Mouse (Mus musculus) MN1 (cell line): ENCODE results near the gene Olfr1270.
"Not testable (repeated sequence)": the region's sequence is repeated elsewhere in the genome, so short reads cannot be mapped to it uniquely, and the experiment has no call there.

ENCODE experiments used
- DNase-seq: peaks from one replicate; pipeline ENCODE4 v3.0.0-alpha.2; 2016; ENCODE audit warnings: low spot score

Gene Olfr1270

GRCm38 (mm10) chr2:90152991-90153390 lies at the start of gene Olfr1270:
TSS of gene Olfr1270 (minus strand) at chr2:90153091.
- no peak for DNase-seq

- not testable (repeated sequence) for DNase-seq
Observed at GRCm38 (mm10) chr2:90199606-90200005, 46.7 kb upstream of the Olfr1270 start.

DNA sequence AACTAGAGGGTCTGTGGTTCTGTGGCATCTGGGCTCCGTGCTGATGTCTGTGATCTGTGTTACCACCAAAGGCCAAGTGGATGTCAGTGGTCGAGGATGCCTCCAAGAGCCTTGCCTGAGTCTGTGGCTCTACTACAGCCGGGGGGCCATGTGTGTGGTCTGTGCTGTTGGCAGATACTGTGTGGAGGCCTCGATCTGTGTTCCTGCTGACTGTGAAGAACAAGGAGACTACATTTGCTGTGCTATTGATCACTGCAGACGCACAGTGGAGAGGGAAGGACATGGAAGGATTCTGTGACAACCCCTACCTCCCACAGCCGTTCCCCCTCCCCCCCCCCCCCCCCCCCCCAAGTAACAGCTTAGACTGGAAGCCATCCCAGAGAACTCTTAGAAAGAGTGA lies 42.4 kb upstream of the Olfr1270 start:
- not testable (repeated sequence) for DNase-seq

DNA sequence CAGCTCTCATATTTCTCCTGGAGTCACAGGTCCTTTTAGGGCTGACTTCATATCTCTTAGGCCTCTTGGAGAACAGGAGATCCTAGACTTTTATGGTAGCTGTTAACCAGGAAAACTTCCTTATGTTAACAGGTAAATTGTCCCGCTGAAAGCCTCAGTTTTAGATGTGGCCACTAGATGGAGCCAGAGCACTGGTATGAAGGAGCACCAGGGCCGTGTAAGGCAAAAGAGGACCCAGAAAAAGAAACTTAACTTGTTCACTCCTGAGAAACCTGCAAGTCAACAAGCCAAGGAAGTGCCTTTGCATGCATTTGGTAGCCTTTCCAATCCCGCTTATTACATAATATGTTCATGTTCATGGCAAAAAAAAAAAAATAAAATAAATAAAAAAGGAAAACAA lies 41.9 kb upstream of the Olfr1270 start:
- DNase-seq: not testable (repeated sequence)

DNA sequence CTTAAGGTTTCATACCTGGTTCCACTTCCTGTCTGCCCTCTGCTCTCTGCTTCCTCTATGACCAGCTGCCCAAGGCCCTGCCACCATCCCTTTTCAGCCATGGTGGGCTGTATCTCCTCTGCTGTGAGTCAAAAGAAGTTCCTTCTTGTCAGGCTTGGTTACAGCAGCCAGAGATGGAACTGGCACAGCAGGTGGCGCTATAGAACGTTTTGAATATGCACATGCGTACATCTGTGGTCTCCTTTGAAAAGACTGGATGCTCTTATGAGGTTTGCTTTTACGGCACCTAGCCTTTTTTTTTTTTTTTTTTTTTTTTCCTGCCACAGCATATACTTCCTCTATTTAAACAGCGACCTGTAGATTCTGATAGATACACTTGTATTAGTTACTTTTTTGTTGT lies 34.2 kb upstream of the Olfr1270 start:
- DNase-seq: not testable (repeated sequence)

- DNase-seq: not testable (repeated sequence)
Observed at GRCm38 (mm10) chr2:90186082-90186481, 33.2 kb upstream of the Olfr1270 start.

DNA sequence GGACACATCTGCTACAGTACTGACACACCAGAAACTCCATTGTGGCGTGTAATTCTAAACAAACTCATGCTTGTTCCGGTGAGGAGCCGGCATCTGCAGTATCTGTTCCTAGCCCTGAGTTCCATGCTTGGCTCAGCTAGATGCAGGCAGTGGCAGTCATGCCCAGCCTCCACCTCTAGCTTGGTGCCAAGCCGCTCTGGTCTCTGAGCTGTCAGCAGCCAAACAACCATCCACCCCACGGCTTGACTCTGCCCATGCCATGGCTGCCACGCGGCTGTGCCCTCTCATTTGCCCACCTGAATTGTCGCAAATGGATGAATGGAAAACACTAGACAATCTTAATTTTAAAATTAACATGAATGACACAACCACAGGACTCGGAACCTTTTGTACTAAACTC lies 1.0 kb upstream of the Olfr1270 start:
- no peak for DNase-seq

DNA sequence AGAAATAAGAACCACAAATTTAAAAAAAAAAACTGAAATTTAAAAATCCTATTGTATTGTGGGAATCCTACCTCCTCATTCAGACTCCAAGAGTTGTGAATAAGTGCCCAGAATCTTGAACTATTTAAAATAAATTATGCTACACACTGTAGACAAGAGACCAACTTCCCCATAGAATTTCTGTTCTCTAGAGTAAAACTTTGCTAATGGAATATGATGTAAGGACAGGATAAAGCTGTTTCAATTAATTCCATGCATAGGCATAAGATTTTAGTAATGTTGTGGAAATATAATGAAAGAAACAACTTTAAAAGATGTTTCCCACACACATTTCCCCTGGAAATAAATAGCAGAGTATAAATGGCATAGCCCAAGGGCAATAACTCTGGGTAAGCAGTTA lies 10.7 kb downstream of the Olfr1270 start, which contains the start of gene Olfr32:
TSS of gene Olfr32 (minus strand) at position 101 of the 400 bp plus-strand sequence.
- no peak for DNase-seq

GRCm38 (mm10) chr2:90121312-90121711 lies 31.6 kb downstream of the Olfr1270 start, which contains the start of gene Olfr1269:
TSS of gene Olfr1269 (minus strand) at chr2:90121412.
- no peak for DNase-seq
